Mouse (Mus musculus) neutrophil, adult 5-6 weeks (primary cell): ENCODE measurements around the gene Tmem184a. TPM values are rescaled to one million over a fixed set of nuclear protein-coding genes. Genes with fewer than 3 reads are reported as not detected.

Experiments
- ATAC-seq: fragments of 151-379, 151-347 bp; 2 replicates; pipeline ENCODE4 v1.8.0; 2017; ENCODE audit warnings: mild to moderate bottlenecking, moderate TSS enrichment; ENCODE audit not compliant: insufficient number of reproducible peaks, poor library complexity, low FRiP score, severe bottlenecking; ENCODE audit errors: extremely low read depth
- total RNA-seq: library from RNA; stranded (forward); fragments of 200-1000 nt; gene quantifications from 2 replicates; pipeline ENCODE4 v1.2.3, GENCODE M21; 2017

The Tmem184a gene
- total RNA-seq, 1 experiment from 2014 or later = not detected

GRCm38 (mm10) chr5:139816445-139816844 is 3.3 kb downstream of the Tmem184a start:
- ATAC-seq = no peak

- no peak for ATAC-seq
Measured at GRCm38 (mm10) chr5:139815964-139816363, 3.8 kb downstream of the Tmem184a start.

GRCm38 (mm10) chr5:139813963-139814381 is 5.7 kb downstream of the Tmem184a start:
- no peak for ATAC-seq

- ATAC-seq = no peak
Measured at GRCm38 (mm10) chr5:139813126-139813490, 6.6 kb downstream of the Tmem184a start.

- ATAC-seq = no peak
Measured at GRCm38 (mm10) chr5:139812398-139813125, 7.2 kb downstream of the Tmem184a start.

GRCm38 (mm10) chr5:139811677-139812397 is 7.9 kb downstream of the Tmem184a start:
- no peak for ATAC-seq

- no peak for ATAC-seq
Measured at GRCm38 (mm10) chr5:139809397-139809796, 10.3 kb downstream of the Tmem184a start.

- no peak for ATAC-seq
Measured at GRCm38 (mm10) chr5:139805924-139806323, 13.8 kb downstream of the Tmem184a start.

- ATAC-seq = no peak
Measured at GRCm38 (mm10) chr5:139804573-139805111, 15.1 kb downstream of the Tmem184a start.

GRCm38 (mm10) chr5:139804107-139804551 is 15.6 kb downstream of the Tmem184a start:
- no peak for ATAC-seq

GRCm38 (mm10) chr5:139803601-139804102 is 16.1 kb downstream of the Tmem184a start:
- no peak for ATAC-seq

GRCm38 (mm10) chr5:139803165-139803564 is 16.6 kb downstream of the Tmem184a start:
- no peak for ATAC-seq

- no peak for ATAC-seq
Measured at GRCm38 (mm10) chr5:139801880-139802279, 17.8 kb downstream of the Tmem184a start.

GRCm38 (mm10) chr5:139801231-139801630 is 18.5 kb downstream of the Tmem184a start:
- no peak for ATAC-seq

- no peak for ATAC-seq
Measured at GRCm38 (mm10) chr5:139799801-139800590, 19.7 kb downstream of the Tmem184a start.

GRCm38 (mm10) chr5:139799041-139799440 is 20.7 kb downstream of the Tmem184a start:
- no peak for ATAC-seq

GRCm38 (mm10) chr5:139798168-139798900 is 21.4 kb downstream of the Tmem184a start:
- ATAC-seq = no peak

- no peak for ATAC-seq
Measured at GRCm38 (mm10) chr5:139797473-139798167, 22.1 kb downstream of the Tmem184a start.
